Mouse (Mus musculus) regulatory T cell (primary cell): Measurements from ENCODE around the gene Gm49358.

ENCODE experiments used
- in situ Hi-C: fragments of 300-600 bp; cut with MboI, MseI; formaldehyde crosslinking; loops from one replicate; pipeline ENCODE4 v1.15.1; 2025; ENCODE audit warnings: high pct_unique_total_duplicates

Gene Gm49358

GRCm38 (mm10) chr10:86810000-86810399 is 46.2 kb downstream of the Gm49358 start:
- in situ Hi-C loops = no loop called here

GRCm38 (mm10) chr10:86810612-86811011 is 46.8 kb downstream of the Gm49358 start:
- in situ Hi-C loops = no loop called here

GRCm38 (mm10) chr10:86814292-86815131 is 50.7 kb downstream of the Gm49358 start:
- in situ Hi-C loops = no loop called here

- in situ Hi-C loops = no loop called here
These were observed 51.4 kb downstream of the Gm49358 start for GRCm38 (mm10) chr10:86815133-86815532.

- in situ Hi-C loops = no loop called here
These were observed 55.9 kb downstream of the Gm49358 start for GRCm38 (mm10) chr10:86819649-86820165.

GRCm38 (mm10) chr10:86821014-86821413 is 57.2 kb downstream of the Gm49358 start:
- in situ Hi-C loops = no loop called here

GRCm38 (mm10) chr10:86824093-86824492 is 60.3 kb downstream of the Gm49358 start:
- in situ Hi-C loops = no loop called here

- in situ Hi-C loops = no loop called here
These were observed 61.1 kb downstream of the Gm49358 start for GRCm38 (mm10) chr10:86824871-86825270.

- in situ Hi-C loops = no loop called here
These were observed 62.2 kb downstream of the Gm49358 start for GRCm38 (mm10) chr10:86825871-86826522.

GRCm38 (mm10) chr10:86826929-86827328 is 63.2 kb downstream of the Gm49358 start:
- in situ Hi-C loops = no loop called here

GRCm38 (mm10) chr10:86828221-86829135 is 64.7 kb downstream of the Gm49358 start:
- in situ Hi-C loops = no loop called here

GRCm38 (mm10) chr10:86829515-86829914 is 65.7 kb downstream of the Gm49358 start:
- in situ Hi-C loops = no loop called here

- in situ Hi-C loops = no loop called here
These were observed 73.0 kb downstream of the Gm49358 start for GRCm38 (mm10) chr10:86836784-86837183.

GRCm38 (mm10) chr10:86838827-86839226 is 75.1 kb downstream of the Gm49358 start:
- in situ Hi-C loops = no loop called here

- in situ Hi-C loops = no loop called here
These were observed 78.9 kb downstream of the Gm49358 start for GRCm38 (mm10) chr10:86842659-86843058.

GRCm38 (mm10) chr10:86846926-86847467 is 83.2 kb downstream of the Gm49358 start:
- in situ Hi-C loops = no loop called here

- in situ Hi-C loops = no loop called here
These were observed 85.3 kb downstream of the Gm49358 start for GRCm38 (mm10) chr10:86849087-86849486.

- in situ Hi-C loops = no loop called here
These were observed 85.7 kb downstream of the Gm49358 start for GRCm38 (mm10) chr10:86849508-86849907.

GRCm38 (mm10) chr10:86852160-86852559 is 88.4 kb downstream of the Gm49358 start:
- in situ Hi-C loops = no loop called here

- in situ Hi-C loops = no loop called here
These were observed 89.7 kb downstream of the Gm49358 start for GRCm38 (mm10) chr10:86853433-86853832.

GRCm38 (mm10) chr10:86860396-86860795 is 96.6 kb downstream of the Gm49358 start:
- in situ Hi-C loops = no loop called here
